Mouse (Mus musculus) kidney, adult 2 months (tissue): ENCODE measurements around the gene Rps6ka2.

Experiments used
- CTCF ChIP-seq: fragments of 200-500 bp; conservative IDR thresholded peaks from 2 replicates; pipeline ENCODE4 v1.5.1; 2011; ENCODE audit warnings: low read depth, mild to moderate bottlenecking, control low read depth, low read length, moderate library complexity, mixed read lengths; ENCODE audit not compliant: insufficient read depth, insufficient read length
- POLR2A ChIP-seq: fragments of 200-500 bp; IDR thresholded peaks from one replicate; pipeline ENCODE4 v1.6.1; 2011; ENCODE audit warnings: low read depth, low read length, control low read depth

GRCm38 (mm10) chr17:7165524-7165923, 4.4 kb upstream of the Rps6ka2 start:
- TF ChIP-seq POLR2A (no peak), CTCF (no peak)
